Mouse (Mus musculus): ENCODE measurements around the gene Dnajc12. TPM values are rescaled to one million over a fixed set of nuclear protein-coding genes. Genes with fewer than 3 reads are reported as not detected.
"Not testable (repeated sequence)": the region's sequence is repeated elsewhere in the genome, so short reads cannot be mapped to it uniquely, and the experiment has no call there.

Dnajc12 gene
- total RNA-seq, 2 experiments from 2014 or later, result 24.9 to 29.0 TPM

DNA sequence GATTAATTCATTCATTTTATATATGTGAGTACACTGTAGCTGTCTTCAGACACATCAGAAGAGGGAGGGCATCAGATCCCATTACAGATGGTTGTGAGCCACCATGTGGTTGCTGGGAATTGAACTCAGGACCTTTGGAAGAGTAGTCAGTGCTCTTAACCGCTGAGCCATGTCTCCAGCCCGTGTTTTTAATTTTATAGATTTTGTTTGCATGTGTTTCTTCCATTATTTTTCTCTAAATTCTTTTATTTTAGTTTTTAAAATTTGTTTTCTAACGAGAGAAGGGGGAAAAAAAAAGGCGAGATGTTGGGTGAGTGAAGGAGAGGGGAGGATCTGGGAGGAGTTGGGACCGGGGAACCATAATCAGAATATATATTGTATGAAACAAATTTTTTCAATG lies 3.7 kb downstream of the Dnajc12 start:
- not testable (repeated sequence) for DNase-seq (ENCODE audit: low spot score in 2 of 2)

DNA sequence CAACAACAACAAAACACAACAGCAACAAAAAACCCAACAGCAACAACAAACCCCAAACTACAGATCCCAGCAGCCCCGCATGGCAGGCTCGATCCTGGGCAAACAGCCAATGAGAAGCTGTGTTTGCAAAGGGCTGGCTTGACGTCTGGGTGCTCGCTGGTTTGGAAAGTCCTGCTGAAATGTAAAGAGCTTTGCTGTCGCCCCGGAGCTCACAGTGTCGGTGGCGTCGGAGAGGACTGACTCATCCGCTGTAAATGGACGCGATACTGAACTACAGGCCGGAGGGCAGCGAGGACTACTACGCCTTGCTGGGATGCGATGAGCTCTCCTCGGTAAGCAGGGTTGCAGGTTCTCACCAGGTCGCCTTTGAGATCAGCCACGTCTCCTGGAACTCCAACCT lies 4.2 kb downstream of the Dnajc12 start:
- peak; percentile 33 to 69 for DNase-seq (ENCODE audit: low spot score in 2 of 2)

DNA sequence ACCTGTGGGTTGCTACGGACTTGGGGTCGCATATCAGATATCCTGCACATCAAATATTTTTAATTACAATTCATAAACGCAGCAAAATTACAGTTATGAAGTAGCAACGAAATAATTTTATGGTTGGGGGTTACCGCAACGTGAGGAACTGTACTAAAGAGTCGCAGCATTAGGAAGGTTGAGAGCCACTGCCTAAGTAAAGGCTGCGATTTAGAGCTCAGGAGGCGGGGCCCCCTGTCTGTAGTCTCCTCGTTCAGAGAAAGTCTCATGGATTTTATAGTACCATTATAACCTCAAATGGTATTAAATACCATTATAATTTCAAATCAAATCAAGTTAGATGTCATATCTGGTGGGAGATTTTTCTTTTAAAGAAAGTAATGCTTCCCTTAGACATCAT lies 4.7 kb downstream of the Dnajc12 start:
- DNase-seq (ENCODE audit: low spot score in 2 of 2), result no peak

DNA sequence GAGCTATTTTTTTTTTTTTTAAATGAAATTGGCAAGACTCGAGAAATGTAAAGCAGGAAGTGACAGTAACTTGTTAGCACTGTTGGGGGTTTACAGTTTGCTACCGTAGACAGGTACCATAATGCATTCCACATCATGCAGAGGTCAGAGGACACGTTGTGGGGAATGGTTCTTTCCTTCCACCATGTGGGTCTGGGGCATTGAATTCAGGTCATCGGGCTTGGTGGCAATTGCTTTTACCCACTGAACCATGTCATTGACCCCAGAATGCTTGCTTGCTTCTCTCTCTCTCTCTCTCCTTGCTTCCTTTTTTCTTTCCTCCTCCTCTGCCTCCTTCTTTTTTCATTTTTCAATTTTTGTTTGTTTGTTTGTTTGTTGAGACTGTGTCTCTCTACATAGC lies 6.7 kb downstream of the Dnajc12 start:
- DNase-seq (ENCODE audit: low spot score in 2 of 2), result no peak

DNA sequence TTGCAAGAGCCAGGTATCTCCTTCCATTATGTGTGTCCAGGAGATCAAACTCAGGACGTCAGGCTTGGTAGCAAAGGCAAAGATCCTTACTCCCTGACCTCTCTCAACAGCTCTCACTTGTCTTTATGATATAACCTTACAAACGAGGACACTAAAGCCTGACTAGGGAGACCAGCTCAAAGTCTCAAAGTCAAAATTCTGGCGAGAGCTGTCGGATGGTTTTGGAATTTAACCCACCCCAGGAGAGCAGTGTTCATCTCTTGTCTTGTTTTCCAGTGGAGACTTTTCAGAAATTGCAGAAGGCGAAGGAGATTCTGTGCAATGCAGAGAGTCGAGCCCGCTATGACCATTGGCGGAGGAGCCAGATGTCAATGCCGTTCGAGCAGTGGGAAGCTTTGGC lies 14.7 kb downstream of the Dnajc12 start:
- no peak for DNase-seq (ENCODE audit: low spot score in 2 of 2)

DNA sequence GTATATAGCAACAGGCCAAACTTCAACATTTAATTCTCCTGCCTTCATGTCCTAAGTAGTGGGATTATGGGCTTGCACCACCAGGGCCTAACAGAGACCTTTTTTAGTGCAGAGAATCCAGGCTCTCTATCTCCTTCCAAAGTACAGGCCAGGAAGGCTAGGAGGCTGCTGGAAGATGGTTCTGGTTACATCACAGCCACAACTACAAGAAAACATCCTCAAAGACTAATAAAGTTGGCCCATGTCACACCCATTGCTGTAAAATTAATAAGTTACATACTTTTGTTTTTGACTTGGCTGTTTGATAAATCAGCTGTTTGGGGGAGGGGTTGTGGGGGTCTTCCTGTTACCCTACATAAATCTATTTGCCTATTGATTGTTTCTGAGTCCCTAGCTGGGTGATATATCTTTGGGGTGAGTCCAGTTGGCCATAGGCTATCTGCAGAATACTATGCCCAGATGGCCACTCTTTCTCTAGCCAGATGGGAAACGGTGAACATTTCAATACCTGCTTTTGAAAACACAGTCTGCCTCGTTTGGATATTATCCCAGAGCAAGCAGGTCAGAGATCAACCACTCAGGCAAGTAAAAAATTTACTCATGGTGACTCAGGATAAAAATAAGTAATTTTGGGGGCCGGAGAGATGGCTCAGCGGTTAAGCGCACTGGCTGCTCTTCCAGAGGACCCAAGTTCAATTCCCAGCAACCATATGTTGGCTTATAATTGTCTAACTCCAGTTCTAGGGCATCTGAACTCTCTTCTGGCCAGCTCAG lies 20.7 kb downstream of the Dnajc12 start:
- DNase-seq (ENCODE audit: low spot score in 2 of 2), result no peak

DNA sequence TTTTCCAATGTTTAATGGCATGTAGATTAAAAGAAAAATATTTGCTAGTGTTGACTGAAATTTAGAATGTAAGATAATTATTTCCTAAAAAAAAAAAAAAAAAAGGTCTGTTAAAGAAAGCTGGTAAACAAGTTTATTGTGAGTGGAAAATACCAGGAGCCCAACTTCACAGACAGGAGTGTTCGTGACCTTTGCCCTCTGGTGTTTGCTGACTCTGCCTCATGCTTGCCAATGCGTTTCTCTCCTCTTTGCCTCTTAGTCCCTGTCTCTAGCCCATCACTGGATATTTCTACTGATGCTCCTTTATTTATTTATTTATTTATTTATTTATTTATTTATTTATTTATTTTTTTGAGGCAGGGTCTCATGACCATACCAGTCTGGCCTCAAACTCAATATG lies 21.4 kb downstream of the Dnajc12 start:
- no peak for DNase-seq (ENCODE audit: low spot score in 2 of 2)

DNA sequence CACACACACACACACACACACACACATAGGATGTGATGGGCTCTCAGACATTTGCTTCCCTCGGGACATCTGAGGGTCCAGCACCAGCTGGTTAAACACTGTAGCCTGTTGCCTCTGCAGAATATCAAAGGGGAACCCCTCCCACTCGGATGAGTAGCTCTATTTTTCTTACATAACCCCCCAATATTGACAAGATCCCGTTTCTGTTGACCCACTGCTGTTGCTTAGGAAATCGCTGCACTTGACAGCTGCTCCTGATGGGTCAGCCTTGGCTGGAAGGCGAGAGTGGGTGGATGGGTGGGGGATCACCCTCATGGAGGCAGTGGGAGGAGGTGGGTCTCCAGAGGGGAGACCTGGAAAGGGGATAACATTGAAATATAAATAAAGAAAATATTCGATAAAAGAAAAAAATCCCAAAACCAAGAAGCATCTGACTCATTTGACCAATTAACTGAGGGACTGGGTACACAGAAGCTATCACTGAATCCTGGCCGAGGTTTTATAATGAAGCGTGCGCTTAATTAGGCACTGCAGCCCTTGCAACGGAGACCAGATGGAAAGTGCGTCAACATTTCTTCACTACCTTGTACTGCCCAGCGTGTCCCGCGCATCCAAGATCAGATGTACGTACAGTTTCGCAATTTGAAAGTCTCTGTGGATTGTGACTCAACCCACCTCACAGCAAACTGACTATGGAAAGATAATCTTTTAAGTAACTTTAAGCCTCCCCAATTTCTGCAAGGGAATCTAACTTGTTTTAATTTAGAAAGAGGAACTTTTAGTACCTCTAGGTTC lies 28.1 kb downstream of the Dnajc12 start:
- no peak for DNase-seq (ENCODE audit: low spot score in 2 of 2)

DNA sequence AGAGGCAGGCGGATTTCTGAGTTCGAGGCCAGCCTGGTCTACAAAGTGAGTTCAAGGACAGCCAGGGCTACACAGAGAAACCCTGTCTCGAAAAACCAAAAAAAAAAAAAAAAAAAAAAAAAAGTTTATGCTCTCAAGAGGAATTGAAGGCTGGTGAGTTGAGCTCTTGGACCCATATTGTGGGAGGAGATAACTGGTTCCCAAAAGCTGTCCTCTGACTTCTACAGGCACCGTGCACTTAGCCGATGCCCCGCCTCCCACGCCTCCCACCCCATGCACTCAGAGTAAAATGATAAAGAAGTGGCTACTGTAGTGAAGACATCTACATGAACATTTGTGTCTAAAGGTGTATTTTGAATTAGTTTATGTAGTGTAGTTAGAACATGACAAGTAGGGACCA lies 29.4 kb downstream of the Dnajc12 start:
- not testable (repeated sequence) for DNase-seq (ENCODE audit: low spot score in 2 of 2)

DNA sequence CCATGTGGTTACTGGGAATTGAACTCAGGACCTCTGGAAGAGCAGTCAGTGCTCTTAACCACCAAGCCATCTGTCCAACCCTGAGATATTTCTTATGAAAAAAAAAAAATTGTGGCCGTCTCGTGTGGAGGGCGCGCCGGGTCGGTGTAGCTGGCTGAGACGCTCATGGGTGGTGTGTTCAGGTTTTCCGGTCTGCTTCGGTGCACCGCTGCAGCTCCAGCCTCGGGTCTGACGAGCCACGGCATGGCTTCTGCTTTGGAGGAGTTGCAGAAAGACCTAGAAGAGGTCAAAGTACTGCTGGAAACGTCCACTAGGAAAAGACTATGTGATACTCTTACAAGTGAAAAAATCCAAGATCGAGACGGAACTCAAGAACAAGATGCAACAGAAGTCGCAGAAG lies 30.5 kb downstream of the Dnajc12 start:
- DNase-seq (ENCODE audit: low spot score in 2 of 2), result no peak

DNA sequence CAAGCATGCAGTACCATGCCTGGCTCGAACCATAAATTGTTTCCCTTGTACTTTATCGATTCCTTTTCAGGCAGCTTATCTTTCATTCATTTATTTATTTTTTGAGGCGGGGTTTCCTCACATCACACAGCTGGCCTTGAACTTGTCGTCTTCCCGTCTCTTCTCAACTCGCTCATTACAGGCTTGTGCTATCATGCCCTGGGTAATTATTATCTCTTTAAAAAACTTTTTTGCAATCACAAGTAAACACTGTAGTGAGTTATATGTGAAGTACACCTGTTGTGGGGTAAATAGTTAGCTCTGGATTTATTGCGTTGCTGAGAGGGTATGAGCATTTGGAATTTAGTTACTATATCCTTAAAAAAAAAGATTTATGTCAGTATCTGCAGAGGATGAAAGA lies 33.0 kb downstream of the Dnajc12 start:
- DNase-seq (ENCODE audit: low spot score in 2 of 2), result no peak

DNA sequence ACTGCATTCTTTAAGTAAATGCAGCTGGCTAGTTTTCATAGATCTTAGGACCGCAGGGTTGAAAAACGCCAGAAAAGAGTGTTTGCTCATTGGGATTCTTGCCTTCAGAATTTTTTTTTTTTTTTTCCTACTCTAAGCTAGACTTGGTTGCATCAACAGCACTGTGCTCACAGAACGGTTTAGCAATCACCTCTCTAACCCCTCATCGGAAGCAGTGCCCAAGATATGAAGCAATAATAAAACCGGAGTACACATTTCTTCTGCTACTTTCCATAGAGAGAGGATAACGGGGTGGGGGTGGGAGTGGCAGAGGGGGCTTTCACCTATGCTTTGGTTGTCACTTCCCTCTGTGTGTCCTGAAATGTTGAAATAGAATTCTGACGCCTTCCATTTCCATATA lies 33.6 kb downstream of the Dnajc12 start:
- DNase-seq (ENCODE audit: low spot score in 2 of 2), result no peak

DNA sequence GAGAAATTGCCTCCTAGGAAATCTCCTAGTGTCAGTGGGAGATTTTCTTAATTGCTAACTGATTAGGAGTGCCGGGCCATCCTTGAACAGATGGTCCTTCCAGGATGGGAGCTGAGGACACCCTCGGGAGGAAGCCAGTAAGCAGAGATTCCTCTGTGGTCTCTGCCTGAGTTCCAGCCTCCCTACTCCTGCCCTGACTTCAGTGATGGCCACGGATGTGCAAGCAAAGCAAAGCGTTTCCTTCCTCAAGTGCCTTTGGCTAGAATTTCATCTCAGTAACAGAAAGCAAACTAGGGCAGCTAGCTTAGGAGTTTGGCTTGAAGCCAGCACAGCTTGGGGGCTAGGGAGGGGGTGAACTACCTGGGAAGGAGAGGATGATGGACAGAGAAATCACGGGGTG lies 34.8 kb downstream of the Dnajc12 start:
- DNase-seq (ENCODE audit: low spot score in 2 of 2), result no peak

DNA sequence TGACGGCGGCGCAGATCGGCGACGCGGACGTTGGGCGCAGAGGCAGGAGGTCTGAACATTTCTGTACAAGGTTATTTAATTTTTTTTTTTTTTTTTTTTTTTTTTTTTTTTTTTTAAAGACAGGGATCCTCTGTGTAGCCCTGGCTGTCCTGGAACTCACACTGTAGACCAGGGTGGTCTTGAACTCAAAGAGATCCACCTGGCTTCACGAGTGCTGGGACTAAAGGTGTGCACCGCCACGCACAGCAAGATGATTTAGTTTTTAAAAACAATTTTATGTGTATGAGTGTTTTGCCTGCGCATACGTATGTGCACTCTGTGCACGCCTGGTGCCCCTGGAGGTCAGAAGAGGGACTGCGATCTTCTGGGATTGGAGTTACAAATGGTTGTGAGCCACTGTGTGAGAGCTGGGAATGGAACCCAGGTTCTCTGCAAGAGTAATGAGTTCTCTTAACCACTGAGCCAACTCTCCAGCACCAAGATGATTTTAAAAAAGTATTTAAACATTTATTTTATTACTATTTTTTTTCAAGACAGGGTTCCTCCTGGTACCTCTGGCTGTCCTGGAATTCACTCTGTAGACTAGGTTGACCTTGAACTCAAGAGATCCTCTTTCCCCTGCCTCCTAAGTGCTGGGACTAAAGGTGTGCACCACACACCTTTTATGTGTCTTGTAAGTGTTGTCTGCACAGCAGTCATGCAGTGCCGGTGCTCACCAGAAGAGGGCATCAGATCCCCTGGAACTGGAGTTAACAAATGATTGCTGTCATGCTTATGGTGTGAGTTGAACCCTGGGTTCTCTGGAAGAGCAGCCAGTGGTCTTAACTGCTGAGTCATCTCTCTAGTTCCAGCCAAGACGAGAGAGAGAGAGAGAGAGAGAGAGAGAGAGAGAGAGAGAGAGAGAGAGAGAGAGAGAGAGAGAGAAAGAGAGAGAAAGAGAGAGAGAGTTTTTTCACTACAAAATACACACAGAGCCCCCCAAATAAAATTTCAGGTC lies 39.8 kb downstream of the Dnajc12 start, which contains the start of gene Gm7075:
TSS of gene Gm7075 (minus strand) at position 51 of the 997 bp plus-strand sequence.
- DNase-seq (ENCODE audit: low spot score in 2 of 2), result no peak

DNA sequence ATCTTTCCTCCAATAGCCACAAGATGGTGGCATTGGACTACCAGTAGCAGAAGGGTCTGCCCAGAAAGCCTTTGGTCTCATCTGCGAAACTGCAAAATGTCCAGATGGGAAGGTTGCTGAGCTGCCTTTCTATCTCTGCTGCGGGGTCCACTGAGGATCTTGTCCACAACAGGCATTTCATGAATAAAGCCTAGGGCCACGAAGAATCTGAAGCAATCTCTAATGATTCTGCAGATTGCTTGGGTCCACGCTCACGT lies 40.4 kb downstream of the Dnajc12 start:
- no peak for DNase-seq (ENCODE audit: low spot score in 2 of 2)

DNA sequence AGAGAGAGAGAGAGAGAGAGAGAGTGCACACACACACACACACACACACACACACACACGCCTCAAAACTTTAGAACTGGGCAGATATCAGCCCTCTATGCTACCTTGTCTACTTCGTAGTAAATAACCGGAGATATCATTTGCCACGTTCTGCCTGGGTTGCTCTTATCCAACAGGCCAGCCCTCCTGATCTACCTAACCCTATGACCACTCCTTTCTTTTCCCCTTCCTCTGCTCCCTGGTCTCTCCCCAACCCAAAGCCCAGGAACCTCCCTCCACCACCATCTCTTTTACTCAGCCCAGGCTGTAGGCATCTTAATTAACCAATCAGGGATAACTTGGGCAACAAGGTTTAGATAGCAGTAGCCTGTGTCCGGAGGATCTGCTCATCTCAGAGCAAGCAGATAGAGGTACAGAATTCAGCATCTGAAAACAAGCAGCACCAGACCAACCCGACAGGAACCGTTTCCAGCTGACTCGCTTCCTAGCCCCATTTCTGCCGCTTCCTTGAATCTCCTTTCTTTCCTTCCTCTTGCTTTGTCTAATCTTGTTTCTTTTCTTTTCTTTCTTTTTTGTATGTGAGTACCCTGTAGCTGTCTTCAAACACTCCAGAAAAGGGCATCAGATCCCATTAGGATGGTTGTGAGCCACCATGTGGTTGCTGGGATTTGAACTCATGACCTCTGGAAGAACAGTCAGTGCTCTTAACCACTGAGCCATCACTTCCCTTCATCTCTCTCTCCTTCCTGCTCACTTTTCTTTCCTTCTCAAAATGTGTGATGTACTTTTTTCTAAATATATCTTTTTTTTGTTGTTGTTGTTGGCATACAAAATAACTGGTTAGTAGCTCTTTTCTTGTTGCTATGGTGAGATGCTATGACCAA lies 41.6 kb downstream of the Dnajc12 start:
- no peak for DNase-seq (ENCODE audit: low spot score in 2 of 2)

DNA sequence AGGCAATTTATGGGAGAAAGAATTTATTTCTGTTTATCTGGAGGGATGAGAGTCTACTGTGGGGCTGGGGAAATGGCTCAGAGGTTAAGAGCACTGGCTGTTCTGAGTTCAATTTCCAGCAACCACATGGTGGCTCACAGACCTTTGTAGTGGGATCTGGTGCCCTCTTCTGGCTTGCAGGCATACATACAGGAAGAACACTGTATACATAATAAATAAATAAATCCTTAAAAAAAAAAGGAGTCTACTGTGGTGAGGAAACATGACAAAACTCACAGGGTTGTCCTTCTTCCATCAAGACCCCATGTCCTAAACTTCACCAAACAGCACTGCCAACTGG lies 42.2 kb downstream of the Dnajc12 start:
- no peak for DNase-seq (ENCODE audit: low spot score in 2 of 2)

DNA sequence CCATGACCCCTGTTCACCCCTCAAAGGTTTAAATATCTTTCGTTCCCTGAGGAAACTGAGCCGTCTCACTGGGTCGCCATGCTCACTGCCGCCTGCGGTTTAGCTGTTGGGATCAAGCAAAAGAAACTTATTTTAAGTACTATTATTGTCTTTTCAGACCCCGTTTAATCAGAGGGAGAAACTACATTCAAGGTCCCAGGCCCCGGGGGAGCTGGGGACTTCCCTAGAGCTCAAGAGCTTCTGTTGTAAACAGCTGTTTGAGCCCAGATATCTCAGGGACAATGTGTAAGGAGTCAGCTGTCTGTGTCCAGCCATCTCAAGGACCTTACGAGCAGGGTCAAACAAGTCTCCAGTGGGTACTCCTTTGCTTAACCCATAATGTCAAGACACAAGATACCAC lies 44.9 kb downstream of the Dnajc12 start:
- DNase-seq (ENCODE audit: low spot score in 2 of 2), result no peak

DNA sequence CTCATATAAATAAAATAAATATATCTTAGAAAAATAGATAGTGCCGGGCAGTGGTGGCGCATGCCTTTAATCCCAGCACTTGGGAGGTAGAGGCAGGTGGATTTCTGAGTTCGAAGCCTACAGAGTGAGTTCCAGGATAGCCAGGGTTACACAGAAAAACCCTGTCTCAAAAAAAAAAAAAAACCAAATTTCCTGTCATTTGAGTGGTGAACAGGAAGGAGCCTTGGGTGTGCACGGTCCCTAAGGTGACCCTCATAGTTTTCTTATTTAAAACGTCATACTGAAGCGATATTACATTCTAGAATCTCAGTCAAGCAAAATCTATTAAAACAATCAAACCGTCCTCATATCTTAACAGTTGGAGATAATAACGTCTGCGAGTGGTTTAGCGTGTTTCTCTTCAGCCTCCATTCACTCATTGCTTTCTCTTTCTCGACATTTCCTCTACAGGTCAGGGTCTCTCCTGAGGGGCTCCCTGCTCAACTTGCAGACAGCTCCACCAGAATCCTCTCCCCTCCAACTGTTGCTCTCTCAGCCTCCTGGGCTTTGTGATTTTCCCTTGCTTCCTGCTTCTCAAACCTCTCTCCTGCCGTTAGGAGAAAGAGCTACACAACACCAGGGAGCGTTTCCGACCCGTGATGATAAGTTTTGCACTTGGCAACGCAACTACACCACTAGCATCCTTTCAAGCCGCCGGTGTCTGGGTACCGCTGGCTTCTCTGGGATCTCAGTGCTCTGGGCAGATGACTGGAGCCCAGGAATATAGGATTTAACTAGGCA lies 46.2 kb downstream of the Dnajc12 start:
- no peak for DNase-seq (ENCODE audit: low spot score in 2 of 2)

DNA sequence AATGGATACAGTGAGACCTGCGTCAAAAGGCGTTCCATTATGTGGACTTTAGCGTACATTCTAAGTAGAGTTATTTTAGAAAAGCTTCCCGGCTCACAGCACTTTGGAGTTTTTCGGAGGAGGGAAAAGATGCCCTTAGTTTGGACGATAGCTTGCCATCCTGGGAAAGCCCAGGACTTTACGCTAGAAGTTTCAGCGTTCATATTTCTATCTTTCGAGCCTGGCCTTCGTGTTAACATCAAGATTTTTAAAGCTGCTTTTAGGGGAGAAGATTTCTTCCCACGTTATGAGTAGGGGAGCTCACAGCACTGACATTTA lies 46.7 kb downstream of the Dnajc12 start:
- DNase-seq (ENCODE audit: low spot score in 2 of 2), result no peak

Measured in adrenal gland, postnatal 4 days (tissue).